Mouse (Mus musculus): ENCODE measurements at regions not wholly inside any gene's neighbourhood (a gene's known extent, or its start where the extent isn't known, plus 50 kb on each side); places are given as distances from the start of the nearest gene placed in this dataset.
A peak's percentile ranks its signal among the peaks of the same experiment; 100 is the strongest.

DNA sequence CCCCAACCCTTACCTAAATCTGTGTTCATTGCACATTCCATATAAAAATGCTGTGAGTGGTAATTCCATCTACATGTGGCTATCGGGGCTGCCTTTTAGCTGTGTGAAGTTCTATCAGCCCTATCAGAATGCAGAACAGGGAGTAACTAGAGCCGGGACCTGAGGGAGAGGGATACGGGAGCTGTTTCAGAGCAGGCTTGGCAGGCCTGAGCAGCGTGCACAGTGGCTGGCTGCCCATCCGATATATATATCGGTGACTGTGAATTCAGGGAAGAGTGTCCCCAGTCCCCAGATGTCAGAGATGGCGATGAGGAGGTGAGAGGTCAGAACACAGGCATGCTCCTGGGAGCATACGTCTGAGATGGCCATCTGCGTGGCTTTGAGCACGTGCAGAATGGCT is 79.0 kb downstream of the Arl4c start:
- no peak for DNase-seq (ENCODE audit: low read depth, low spot score)

- DNase-seq (ENCODE audit: low read depth, low spot score) = no peak
Measured at GRCm38 (mm10) chr1:88622356-88622755, 79.7 kb downstream of the Arl4c start.

DNA sequence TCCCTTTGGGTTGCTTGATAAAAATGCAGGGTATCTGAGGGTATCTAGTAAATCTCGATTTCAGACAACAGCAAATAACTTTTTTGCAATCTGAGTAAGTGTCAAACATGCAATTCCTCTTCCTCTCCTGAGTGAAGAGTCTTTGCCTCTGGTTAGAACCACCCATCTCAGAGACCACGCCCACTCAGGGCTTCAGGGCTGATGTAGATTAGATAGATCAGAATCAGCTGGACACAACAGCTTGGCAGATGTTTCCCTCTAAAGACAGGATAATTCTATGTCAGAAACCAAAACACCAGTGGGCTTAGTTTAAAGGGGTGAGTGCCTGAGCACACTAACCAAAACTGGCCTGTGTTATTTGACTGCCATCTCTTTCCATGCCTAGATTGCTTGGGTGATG is 80.8 kb downstream of the Arl4c start:
- no peak for DNase-seq (ENCODE audit: low read depth, low spot score)

DNA sequence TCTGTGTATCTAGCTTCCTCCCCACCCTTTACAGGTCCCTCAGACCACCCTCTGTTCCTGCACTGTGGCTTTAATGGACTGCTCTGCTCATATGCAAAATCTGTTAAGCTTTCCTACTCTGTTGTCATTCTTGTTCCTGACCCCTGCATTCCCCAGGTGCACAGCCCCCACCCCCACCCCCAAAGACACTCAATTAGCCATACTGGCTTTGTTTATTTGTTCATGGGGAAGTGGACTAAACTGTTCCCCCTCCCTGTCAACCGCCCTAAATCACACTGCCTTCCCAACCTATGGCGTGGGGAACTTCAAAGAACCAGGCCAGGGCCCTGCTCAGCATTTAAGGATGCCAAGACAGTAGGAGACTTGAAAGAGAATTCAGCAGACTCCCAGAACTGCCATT is 89.0 kb downstream of the Arl4c start:
- DNase-seq (ENCODE audit: low read depth, low spot score) = peak; percentile 89

DNA sequence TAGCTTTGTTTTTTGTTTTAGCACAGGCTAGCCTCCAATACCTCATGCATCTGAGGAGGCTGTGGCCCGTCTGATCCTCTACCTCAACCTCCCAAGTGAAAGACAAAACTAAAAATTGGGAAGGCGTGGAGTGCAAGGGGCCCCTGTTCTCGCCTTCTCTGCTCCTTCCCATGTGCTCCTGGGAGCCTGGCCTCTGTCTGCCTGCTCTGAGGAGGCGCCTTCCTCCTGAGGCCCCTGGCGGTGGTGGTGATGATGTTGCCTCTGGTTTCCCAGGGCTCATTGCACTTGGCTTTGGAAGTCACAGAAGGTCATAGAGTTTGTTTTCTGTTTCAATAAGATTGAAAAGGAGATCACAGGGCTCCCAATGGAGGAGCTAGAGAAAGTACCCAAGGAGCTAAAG is 90.8 kb downstream of the Arl4c start:
- no peak for DNase-seq (ENCODE audit: low read depth, low spot score)

GRCm38 (mm10) chr1:88610810-88611209 is 91.2 kb downstream of the Arl4c start:
- DNase-seq (ENCODE audit: low read depth, low spot score) = no peak

DNA sequence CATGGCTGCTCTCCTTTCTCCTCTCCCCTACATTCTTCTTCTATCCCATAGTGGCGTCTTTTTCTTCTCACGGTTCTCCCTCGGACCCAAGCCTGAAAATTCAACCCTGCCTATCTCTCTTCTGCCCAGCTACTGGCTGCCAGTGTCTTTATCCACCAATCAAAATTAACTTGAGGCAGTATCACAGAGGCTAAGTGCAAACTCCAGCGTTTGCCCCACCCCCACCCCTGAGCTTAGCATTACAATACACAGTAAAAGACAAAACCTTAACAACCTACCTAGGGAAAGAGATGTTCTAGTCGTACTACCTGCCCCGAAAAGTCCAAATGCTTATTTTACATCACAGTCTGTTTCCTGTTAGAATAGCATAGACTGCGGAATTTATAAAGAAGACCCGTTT is 93.2 kb downstream of the Arl4c start:
- peak; percentile 91 for DNase-seq (ENCODE audit: low read depth, low spot score)

- DNase-seq (ENCODE audit: low read depth, low spot score) = peak; percentile 95
Measured at GRCm38 (mm10) chr1:88608236-88608635, 93.8 kb downstream of the Arl4c start.

GRCm38 (mm10) chr1:88605616-88606190 is 95.8 kb upstream of the Glrp1 start:
- peak; percentile 92 for DNase-seq (ENCODE audit: low read depth, low spot score)

GRCm38 (mm10) chr1:88602241-88602640 is 92.4 kb upstream of the Glrp1 start:
- DNase-seq (ENCODE audit: low read depth, low spot score) = no peak

DNA sequence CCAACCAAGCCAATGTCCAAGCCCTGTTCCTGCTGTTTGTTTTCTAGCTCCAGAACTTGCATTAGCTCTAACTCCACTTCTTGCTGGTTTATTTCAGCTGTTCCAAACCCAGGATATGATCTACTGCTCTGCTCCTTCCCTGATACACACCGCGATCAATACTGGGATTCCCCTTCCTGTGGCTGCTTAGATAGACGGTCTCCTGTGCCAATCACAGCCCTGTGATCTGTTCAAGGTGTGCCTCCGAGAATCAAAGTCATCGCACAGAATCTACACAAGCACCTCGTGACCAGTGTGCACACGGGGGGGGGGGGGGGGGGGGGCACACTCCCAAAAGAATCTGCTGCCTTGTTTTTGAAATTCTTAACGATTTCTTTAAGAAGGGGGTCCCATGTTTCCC is 91.9 kb upstream of the Glrp1 start:
- DNase-seq (ENCODE audit: low read depth, low spot score) = peak; percentile 25

GRCm38 (mm10) chr1:88600145-88600544 is 90.3 kb upstream of the Glrp1 start:
- DNase-seq (ENCODE audit: low read depth, low spot score) = no peak

GRCm38 (mm10) chr1:88594484-88595254 is 84.8 kb upstream of the Glrp1 start:
- DNase-seq (ENCODE audit: low read depth, low spot score) = no peak

GRCm38 (mm10) chr1:88592036-88592435 is 82.2 kb upstream of the Glrp1 start:
- no peak for DNase-seq (ENCODE audit: low read depth, low spot score)

DNA sequence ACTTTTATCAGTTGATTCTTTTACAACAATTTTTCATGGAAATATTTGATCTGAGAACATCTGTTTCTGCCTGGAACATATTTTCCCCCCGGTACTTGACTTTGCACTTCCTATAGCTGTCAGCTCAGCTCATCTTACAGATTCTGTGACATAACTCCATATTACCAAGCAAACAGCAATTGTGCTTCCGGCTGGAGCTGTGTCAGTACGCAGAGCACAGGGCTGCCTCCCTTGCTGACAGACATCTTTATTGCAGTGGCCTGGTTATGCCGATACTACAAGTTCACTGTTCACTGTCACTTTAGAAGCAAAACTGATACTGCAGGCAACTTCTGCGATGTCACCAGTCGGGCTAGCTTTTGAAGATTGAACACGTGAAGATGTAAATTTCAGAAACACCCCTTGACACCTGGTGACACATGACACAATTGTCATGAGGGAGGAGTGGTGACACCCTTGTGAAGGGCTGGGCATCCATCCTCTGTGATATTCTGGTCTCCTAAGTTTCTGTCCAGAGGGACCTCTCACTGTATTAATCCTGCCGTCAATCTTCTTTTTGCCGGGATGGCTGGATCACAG is 81.0 kb upstream of the Glrp1 start:
- no peak for DNase-seq (ENCODE audit: low read depth, low spot score)

DNA sequence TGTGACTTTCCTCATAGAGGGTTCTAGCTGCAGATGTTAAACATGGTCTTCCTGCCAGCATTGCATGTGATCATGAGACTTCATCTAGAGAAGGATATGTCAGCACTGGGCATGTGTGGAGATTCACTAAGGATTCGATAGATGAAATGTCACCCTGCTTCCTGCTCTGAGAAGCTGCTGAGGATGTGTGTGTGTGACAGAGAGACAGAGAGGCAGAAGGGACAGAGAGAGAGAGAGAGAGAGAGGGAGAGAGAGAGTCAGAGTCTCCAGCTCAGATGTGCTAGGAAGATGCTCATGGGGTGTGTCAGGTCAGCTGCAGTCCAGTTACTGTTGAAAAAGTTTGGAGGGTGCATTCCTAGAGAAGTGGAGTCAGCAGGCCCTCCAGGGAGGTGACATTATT is 78.9 kb upstream of the Glrp1 start:
- DNase-seq (ENCODE audit: low read depth, low spot score) = no peak

DNA sequence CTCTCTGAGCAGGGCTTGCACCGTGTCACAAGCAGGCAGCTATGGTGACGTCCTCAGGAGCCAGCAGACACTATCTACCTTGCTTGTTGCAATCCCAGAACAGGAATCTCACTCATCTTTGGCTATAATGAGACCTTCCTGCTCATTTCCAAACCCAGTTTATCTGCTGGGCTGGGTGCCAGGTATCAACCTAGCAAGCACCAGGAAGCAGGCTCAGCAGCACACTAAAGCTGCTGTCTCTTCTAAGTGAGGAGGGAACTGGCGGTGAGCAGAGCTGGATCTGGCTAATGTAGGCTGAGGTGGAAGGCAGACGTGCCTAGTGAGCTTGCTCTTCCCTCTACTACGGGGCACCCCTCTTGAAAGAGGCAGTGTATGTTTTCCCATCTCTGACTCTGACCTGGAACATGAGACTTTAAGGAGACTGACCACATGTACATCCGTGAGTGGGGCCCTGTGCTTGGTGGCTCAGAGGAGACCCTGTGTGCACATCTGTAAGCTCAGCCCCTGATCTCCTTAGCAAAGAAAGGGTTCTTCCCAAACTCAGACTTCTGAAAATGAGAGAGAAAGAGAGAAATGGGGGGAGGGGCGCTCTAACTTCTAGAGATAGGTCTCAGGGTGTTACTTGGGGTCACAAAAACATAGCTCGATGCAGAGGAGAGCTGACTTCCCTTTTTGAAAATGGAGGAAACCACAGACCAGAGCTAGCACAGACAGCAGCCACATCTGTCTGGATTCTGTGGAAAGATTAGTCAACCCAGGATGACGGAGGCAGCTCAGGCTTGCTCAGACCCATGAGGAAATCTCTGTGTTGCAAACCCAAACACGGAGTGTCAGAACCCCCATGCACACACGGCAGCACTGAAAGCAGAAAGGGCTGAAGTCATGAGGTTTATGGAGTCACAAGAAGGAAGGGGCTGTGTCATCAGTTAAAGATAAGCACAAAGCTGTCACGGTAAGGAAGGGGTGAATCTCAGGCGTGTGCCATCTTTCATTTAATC is 77.3 kb upstream of the Glrp1 start:
- DNase-seq (ENCODE audit: low read depth, low spot score) = no peak

GRCm38 (mm10) chr1:88586128-88586527 is 76.3 kb upstream of the Glrp1 start:
- DNase-seq (ENCODE audit: low read depth, low spot score) = no peak

DNA sequence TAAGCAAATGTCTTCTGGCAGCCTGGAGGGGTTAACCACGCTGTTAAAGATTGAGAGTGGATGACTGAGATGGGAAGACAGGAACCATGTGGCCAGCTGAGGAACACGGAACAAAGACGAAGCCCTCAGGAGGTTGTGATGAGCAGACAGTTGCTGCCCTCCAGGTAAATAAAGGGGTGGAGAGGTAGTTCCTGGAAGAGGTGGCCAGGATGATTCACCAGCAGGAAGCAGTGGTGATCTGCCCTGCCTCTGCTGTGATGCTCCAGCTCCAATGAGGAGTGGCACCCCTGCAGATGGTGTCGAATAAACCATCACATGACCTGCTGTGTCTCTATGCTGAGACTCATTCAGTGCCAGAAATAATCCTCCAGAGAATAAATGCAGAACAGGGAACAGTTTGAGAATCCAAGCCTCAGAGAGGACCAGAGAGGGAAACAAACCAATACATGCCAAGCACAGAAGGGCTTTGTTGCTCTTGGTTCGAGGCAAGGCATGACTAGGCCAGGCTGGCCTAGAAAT is 74.7 kb upstream of the Glrp1 start:
- no peak for DNase-seq (ENCODE audit: low read depth, low spot score)

DNA sequence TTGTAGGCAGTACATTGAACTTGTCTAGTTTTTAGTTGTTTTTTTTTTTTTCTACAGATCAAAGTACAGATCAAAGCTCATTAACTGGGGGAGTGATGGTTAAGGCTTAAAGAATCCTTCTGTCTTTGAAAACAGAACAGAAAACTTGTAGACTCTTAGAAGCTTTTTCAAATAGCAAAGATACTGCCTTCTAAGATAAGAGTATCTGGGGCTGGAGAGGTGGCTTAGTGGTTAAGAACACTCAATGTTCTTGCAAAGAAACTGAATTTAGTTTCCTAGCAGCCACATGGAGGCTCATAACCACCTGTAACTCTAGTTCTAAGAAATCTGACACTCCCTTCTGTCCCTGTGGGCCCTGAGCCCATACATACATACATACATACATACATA is 68.4 kb upstream of the Glrp1 start:
- DNase-seq (ENCODE audit: low read depth, low spot score) = no peak

GRCm38 (mm10) chr1:88577498-88578230 is 67.8 kb upstream of the Glrp1 start:
- DNase-seq (ENCODE audit: low read depth, low spot score) = peak; percentile 29
